Mouse (Mus musculus) ES-Bruce4 (cell line): Measurements from ENCODE around the gene Slc39a11.

Experiments used
- CTCF ChIP-seq: IDR thresholded peaks from one replicate; pipeline ENCODE4 v1.8.1; 2011; ENCODE audit warnings: low read depth, low read length
- EP300 ChIP-seq: IDR thresholded peaks from 2 replicates; pipeline ENCODE4 v1.6.1; 2011; ENCODE audit warnings: low read depth, low read length; ENCODE audit not compliant: insufficient read depth
- POLR2A ChIP-seq: IDR thresholded peaks from one replicate; pipeline ENCODE4 v1.8.1; 2011; ENCODE audit warnings: low read length; ENCODE audit not compliant: insufficient read depth

GRCm38 (mm10) chr11:113667704-113668103 is 17.8 kb upstream of the Slc39a11 start:
- TF ChIP-seq POLR2A (no peak), CTCF (no peak), EP300 (no peak)
